Mouse (Mus musculus): ENCODE data around the gene Csnk2a2. TPM values are rescaled to one million over a fixed set of nuclear protein-coding genes. Genes with fewer than 3 reads are reported as not detected.

Gene Csnk2a2
- total RNA-seq, 2 experiments from 2014 or later = 22.4 to 30.3 TPM

GRCm38 (mm10) chr8:95488698-95489332 lies 1.0 kb downstream of the Csnk2a2 start:
- peak; percentile 89 for DNase-seq
- intact Hi-C loops (cut with DNase I; ENCODE audit: low total_unique reads) = no loop called here

GRCm38 (mm10) chr8:95487800-95488697 lies 1.8 kb downstream of the Csnk2a2 start:
- no peak for DNase-seq
- intact Hi-C loops (cut with DNase I; ENCODE audit: low total_unique reads) = no loop called here

GRCm38 (mm10) chr8:95470008-95470407 lies 19.8 kb downstream of the Csnk2a2 start:
- DNase-seq = no peak
- intact Hi-C loops (cut with DNase I; ENCODE audit: low total_unique reads) = no loop called here

DNA sequence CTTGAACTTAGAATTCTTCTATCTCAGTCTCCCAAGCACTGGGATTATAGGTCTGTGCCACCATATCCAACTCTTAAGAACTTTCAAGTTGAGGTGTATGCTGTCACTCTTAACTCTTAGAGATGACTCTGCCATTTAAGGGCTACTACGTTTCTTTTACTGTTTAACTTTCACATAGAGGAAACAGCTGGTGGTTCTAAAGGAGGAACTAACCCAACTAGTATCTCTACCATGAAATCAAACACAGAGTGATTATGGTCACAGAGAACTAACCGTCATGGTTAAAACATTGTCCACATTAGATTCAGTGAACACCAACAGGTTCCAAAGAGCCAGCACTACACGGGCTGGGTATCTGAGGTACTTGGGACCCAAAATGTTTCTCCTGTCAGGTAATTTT lies 20.8 kb downstream of the Csnk2a2 start:
- intact Hi-C loops (cut with DNase I; ENCODE audit: low total_unique reads) = no loop called here
- DNase-seq = no peak

GRCm38 (mm10) chr8:95466543-95466942 lies 23.3 kb downstream of the Csnk2a2 start:
- no peak for DNase-seq
- intact Hi-C loops (cut with DNase I; ENCODE audit: low total_unique reads) = no loop called here

GRCm38 (mm10) chr8:95452518-95452917 lies 37.3 kb downstream of the Csnk2a2 start:
- intact Hi-C loops (cut with DNase I; ENCODE audit: low total_unique reads) = loop anchor here (5.0 kb wide), 1 partner anchor 105 kb away; no protein-coding TSS in a partner anchor

DNA sequence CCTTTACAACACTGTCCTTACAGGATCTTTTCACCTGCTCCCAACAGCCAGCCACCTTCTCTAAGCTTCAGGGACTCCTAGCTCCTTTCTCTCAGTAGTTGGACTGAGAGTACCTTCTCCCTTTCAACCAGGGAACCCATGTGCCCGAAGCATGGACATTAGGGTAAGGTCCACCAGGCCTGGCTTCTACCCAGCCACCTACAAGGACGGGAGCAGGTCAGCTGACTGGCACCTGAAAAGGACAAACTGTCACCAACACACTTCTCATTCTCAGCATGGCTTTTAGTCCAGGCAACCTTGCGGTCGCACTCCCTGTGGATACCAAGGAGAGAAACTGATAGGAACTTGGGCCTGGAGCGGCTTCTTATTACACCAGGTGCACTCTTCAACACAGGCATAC lies 39.6 kb downstream of the Csnk2a2 start:
- no peak for DNase-seq
- intact Hi-C loops (cut with DNase I; ENCODE audit: low total_unique reads) = loop anchor here (5.0 kb wide), 1 partner anchor 103 kb away; no protein-coding TSS in a partner anchor

More at GRCm38 (mm10) chr8:95452518-95452917, 37.3 kb downstream of the Csnk2a2 start:
- DNase-seq = no peak

- intact Hi-C loops (cut with DNase I; ENCODE audit: low total_unique reads) = no loop called here
- DNase-seq = no peak
Observed at GRCm38 (mm10) chr8:95447661-95448060, 42.2 kb downstream of the Csnk2a2 start.

GRCm38 (mm10) chr8:95445042-95445441 lies 44.8 kb downstream of the Csnk2a2 start:
- intact Hi-C loops (cut with DNase I; ENCODE audit: low total_unique reads) = no loop called here
- no peak for DNase-seq

DNA sequence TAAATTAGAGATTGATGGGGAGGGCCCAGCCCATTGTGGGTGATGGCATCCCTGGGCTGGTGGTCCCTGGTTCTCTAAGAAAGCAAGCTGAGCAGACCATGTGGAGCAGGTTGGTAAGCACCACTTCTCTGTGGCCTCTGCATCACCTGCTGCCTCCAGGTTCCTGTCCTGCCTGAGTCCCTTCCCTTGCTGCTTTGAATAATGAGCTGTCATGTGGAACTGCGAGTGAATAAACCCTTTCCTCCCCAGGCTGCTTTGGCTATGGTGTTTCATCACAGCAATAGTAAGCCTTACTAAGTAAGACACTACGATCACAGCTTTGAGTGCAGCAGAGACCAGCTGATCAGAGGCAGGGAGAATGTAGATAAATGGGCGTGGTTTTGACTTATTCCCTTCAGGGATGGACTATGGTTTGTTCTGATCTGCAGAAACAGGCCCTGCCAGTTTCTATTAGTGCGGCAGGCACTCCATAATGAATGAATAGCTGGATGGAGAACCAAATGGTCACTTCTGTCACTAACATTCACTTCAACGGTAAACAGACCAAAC lies 48.3 kb downstream of the Csnk2a2 start:
- intact Hi-C loops (cut with DNase I; ENCODE audit: low total_unique reads) = no loop called here
- no peak for DNase-seq

- intact Hi-C loops (cut with DNase I; ENCODE audit: low total_unique reads) = no loop called here
- DNase-seq = no peak
Observed at GRCm38 (mm10) chr8:95440168-95440709, 49.6 kb downstream of the Csnk2a2 start.

GRCm38 (mm10) chr8:95439421-95439820 lies 50.4 kb downstream of the Csnk2a2 start:
- DNase-seq = no peak
- intact Hi-C loops (cut with DNase I; ENCODE audit: low total_unique reads) = no loop called here

GRCm38 (mm10) chr8:95437341-95437992 lies 52.4 kb downstream of the Csnk2a2 start:
- no peak for DNase-seq
- intact Hi-C loops (cut with DNase I; ENCODE audit: low total_unique reads) = no loop called here

- intact Hi-C loops (cut with DNase I; ENCODE audit: low total_unique reads) = no loop called here
Observed at GRCm38 (mm10) chr8:95435930-95436329, 53.9 kb downstream of the Csnk2a2 start.

GRCm38 (mm10) chr8:95435471-95435870 lies 54.4 kb downstream of the Csnk2a2 start:
- intact Hi-C loops (cut with DNase I; ENCODE audit: low total_unique reads) = no loop called here
- DNase-seq = no peak

More at GRCm38 (mm10) chr8:95435930-95436329, 53.9 kb downstream of the Csnk2a2 start:
- DNase-seq = no peak

DNA sequence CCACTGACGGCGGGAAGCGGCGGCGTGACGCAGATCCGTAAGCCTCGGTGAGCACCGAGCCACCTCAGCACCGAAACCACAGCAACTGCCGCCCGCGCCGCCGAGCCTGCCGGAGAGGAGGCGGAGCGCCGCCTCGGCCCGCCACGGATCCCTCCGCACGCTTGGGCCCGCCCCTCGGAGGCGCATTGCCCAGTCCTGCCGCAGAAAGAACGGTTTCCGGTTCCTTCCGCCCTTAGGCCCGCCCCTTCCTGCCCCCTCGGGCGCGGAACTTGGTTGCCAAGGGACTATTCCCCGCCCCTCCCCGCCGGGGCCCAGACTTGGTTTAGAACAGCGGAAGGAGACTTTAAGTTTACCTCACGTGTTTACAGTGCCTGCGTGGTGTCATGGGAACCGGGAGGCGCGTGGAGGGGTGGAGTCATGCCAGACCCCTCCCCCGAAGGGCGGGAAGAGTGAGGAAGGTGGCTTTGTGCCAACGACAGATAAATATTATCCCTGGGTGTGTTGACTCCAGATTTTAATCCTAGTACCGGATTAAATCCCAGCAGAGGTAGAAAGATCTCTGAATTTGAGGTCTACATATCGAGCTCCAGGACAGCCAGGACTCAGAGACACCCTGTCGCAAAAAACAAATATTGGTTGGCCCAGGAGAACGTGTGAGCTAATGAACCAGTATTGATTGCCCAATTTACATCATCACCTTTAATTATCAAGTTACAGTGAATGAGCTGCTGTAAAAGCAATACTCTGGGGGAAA lies 55.0 kb downstream of the Csnk2a2 start, which contains the start of gene Cfap20:
Gene Cfap20, minus strand, starts transcription at position 184 of the 754 bp plus-strand sequence.
- DNase-seq = peak; percentile 100
- intact Hi-C loops (cut with DNase I; ENCODE audit: low total_unique reads) = no loop called here

- DNase-seq = peak; percentile 30
- intact Hi-C loops (cut with DNase I; ENCODE audit: low total_unique reads) = no loop called here
Observed at GRCm38 (mm10) chr8:95434233-95434632, 55.6 kb downstream of the Csnk2a2 start.

DNA sequence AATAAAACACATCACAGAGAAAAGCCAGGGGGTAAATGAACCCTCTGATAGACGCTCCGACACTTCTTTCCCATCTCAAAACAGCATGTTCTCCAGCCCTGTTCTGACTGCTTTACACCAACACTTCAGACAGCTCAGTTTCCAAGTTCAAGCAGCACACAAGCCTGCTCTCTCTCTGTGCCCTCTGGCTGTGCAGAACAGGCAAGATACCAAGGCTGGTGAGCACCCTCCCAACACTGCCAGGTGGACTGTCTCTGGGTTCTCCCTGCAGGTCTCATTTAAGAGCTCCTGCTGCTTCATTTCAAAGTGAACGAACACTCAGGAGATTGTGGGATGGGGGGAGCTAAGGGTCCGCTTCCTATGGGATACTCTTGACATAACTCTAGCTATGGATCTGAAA lies 56.7 kb downstream of the Csnk2a2 start:
- intact Hi-C loops (cut with DNase I; ENCODE audit: low total_unique reads) = no loop called here
- DNase-seq = no peak

DNA sequence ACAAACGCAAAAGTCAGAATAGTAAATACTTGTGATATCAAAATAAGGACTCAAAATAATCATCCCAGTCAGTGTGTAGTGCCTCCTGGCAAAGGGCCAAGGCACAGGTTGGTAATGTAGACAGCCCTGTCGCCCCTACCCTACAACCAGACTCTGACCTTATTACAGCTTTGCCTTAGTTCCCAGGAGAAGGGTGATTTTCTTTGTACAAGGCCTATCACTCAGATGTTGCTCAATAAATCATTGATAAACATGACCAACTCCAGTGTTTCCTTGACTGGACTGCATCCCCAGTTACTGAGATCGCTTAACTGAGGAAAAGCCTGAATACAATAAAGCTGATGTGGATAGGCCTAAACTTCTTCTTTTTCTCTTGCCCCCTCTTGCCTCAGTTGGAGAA lies 57.4 kb downstream of the Csnk2a2 start:
- intact Hi-C loops (cut with DNase I; ENCODE audit: low total_unique reads) = no loop called here
- DNase-seq = no peak
